Mouse (Mus musculus) small intestine, adult 2 months (tissue): ENCODE measurements around the gene Stom.

ENCODE experiments used
- CTCF ChIP-seq: fragments of 200-500 bp; IDR thresholded peaks from 2 replicates; pipeline ENCODE4 v1.5.1; 2012; ENCODE audit warnings: low read depth, mild to moderate bottlenecking, control low read depth, inconsistent platforms, low read length, moderate library complexity, mixed read lengths; ENCODE audit not compliant: insufficient replicate concordance, insufficient read length; ENCODE audit errors: extremely low read depth
- POLR2A ChIP-seq: fragments of 200-500 bp; IDR thresholded peaks from 2 replicates; pipeline ENCODE4 v1.6.1; 2012; ENCODE audit warnings: low read depth, mild to moderate bottlenecking, control low read depth, inconsistent platforms, low read length, moderate library complexity

GRCm38 (mm10) chr2:35269136-35269535, 67.6 kb downstream of the Stom start:
- TF ChIP-seq CTCF, result no peak
- TF ChIP-seq POLR2A, result no peak
